Mouse (Mus musculus) heart, postnatal 0 days (tissue): ENCODE results near the gene Kcna7. TPM values are rescaled to one million over a fixed set of nuclear protein-coding genes. Genes with fewer than 3 reads are reported as not detected.

Experiments
- ATAC-seq: fragments of 200-750 bp; cut with Nextera tagmentation; 2 replicates; pipeline ENCODE4 v1.8.0; 2017; ENCODE audit warnings: low read depth, moderate number of reproducible peaks, moderate library complexity; ENCODE audit not compliant: insufficient read depth
- DNase-seq: peaks from one replicate; pipeline ENCODE4 v3.0.0-alpha.2; 2016; ENCODE audit warnings: low spot score
- H3K27ac ChIP-seq: fragments of 300-500 bp; sonication (generic); 2 replicates; pipeline ENCODE4 v1.5.1; 2014; ENCODE audit warnings: low read depth, mild to moderate bottlenecking
- H3K27me3 ChIP-seq: fragments of 300-500 bp; sonication (generic); 2 replicates; pipeline ENCODE4 v1.6.1; 2014; ENCODE audit warnings: low read length, mixed read lengths; ENCODE audit not compliant: control insufficient read depth, insufficient read depth
- H3K36me3 ChIP-seq: fragments of 300-500 bp; sonication (generic); replicated peaks from 2 replicates; pipeline ENCODE4 v1.6.1; 2014; ENCODE audit warnings: low read length, mixed read lengths; ENCODE audit not compliant: control insufficient read depth, insufficient read depth
- H3K4me1 ChIP-seq: fragments of 300-500 bp; sonication (generic); 2 replicates; pipeline ENCODE4 v1.6.1; 2014; ENCODE audit warnings: antibody characterized with exemption; ENCODE audit not compliant: control insufficient read depth, insufficient read depth
- H3K4me2 ChIP-seq: fragments of 300-500 bp; sonication (generic); 2 replicates; pipeline ENCODE4 v1.6.1; 2014; ENCODE audit warnings: low read depth, mild to moderate bottlenecking, low read length, moderate library complexity
- H3K4me3 ChIP-seq: fragments of 300-500 bp; sonication (generic); 2 replicates; pipeline ENCODE4 v1.5.1; 2014; ENCODE audit warnings: low read depth, low read length
- H3K9ac ChIP-seq: fragments of 300-500 bp; sonication (generic); replicated peaks from 2 replicates; pipeline ENCODE4 v1.6.1; 2014; ENCODE audit warnings: low read depth, low read length, mixed read lengths
- H3K9me3 ChIP-seq: fragments of 300-500 bp; sonication (generic); replicated peaks from 2 replicates; pipeline ENCODE4 v1.6.1; 2016; ENCODE audit warnings: low read length; ENCODE audit not compliant: control insufficient read depth
- CTCF ChIP-seq: IDR thresholded peaks from 2 replicates; pipeline ENCODE4 v1.5.1; 2016; ENCODE audit warnings: antibody characterized with exemption, control low read depth, low read depth
- EP300 ChIP-seq: IDR thresholded peaks from 2 replicates; pipeline ENCODE4 v1.6.1; 2016; ENCODE audit warnings: antibody characterized with exemption, low read depth
- WGBS: fragments of 180-500 bp; shearing (Covaris S2); extraction: QIAGEN DNeasy Blood & Tissue Kit; methylation state at CpG from one replicate; pipeline ENCODE4 v1.1.7; 2014; 5-methylcytosine and 5-hydroxymethylcytosine counted together
- microRNA-seq: library from miRNA; unstranded; fragments of <30 nt; microRNA quantifications from one replicate; pipeline ENCODE4, GENCODE M21; 2016
- polyA plus RNA-seq: library from polyadenylated mRNA; unstranded; fragments of >200 nt; fragmentation: Nextera tagmentation; extraction: Ambion mirVana; gene quantifications from 2 replicates; pipeline ENCODE4 v1.2.1, GENCODE M21; 2015
- total RNA-seq: library from RNA; depleted of rRNA; stranded (reverse); fragments of >200 nt; gene quantifications from 2 replicates; pipeline ENCODE4 v1.2.3, GENCODE M21; 2014; ENCODE audit warnings: low replicate concordance; rRNA removed

Kcna7 gene
- total and polyA plus RNA-seq, 2 experiments from 2014 or later: 0.42 to 1.4 TPM

DNA sequence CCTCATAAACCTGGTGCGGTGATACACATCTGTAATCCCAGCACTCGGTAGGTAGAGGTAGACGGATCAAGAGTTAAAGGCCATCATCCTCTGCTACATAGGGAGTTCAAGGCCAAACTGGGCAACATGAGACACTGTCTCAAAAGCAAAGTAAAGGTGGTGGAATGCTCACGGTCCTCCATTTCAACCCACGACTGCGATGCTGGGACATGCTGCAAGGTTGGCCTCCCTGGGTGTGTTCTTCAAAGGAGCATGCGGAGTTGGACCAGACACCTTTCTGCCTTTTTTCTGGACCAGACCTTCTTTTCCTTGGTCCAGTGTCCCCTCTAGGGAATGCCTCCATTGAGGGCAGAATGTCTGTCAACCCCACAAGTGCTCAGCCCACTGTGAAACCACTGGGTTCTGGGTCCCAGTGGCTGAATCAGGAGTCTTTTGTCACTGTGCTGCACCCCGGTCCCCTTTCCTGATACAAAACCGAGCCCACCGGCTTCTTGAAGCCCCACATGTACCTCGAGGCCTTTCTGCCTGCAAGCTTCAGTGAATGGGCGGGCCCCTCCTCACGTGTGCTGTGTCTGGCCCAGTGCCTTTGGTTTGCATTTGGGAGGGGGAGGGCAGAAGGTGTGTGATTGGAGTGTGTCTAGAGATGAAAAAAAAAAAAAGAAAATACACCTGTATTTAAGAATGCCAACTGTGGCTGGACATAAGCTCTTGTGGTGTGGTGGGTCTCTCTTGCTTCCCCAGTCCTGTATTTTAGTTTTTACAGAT, 50.7 kb downstream of the Kcna7 start:
- ATAC-seq (no peak), DNase-seq (no peak)
- Histone ChIP-seq H3K4me2 (no peak overlapping the region), H3K4me1 (peaks cover 21% of the 10 kb centered on the region), H3K4me3 (no peak overlapping the region), H3K36me3 (peaks cover 62% of the 10 kb centered on the region), H3K9ac (no peak overlapping the region), H3K27ac (no peak overlapping the region), H3K9me3 (no peaks in the 10 kb centered on the region), H3K27me3 (no peaks in the 10 kb centered on the region)
- TF ChIP-seq EP300 (no peak), CTCF (no peak)
- 68% methylated on average over 13 of the region's 13 CpGs for WGBS

DNA sequence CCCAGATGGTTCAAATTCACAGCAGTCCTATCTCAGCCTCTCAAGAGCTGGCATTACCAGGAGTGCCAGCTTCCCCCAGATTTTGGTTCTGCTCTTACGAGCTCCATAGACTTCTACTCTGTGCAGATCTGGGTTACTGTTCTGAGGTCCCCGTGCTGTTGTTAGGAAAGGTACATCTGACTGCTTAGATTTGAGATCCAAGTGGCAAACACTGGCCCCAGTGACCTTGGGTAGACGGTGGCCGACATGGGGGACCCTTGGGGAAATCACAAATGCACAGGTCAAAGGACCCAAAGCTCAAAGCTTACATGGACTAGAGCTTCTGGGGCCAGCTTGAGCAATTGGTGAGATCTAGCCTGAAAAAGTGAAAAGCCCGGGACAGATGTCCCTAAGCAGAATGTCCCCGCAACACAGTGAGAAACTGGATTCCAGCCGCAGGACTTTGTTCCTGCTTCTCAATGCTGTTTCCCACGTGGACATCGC, 51.3 kb downstream of the Kcna7 start:
- H3K36me3 ChIP-seq: peaks cover 59% of the 10 kb centered on the region
- no peak overlapping the region for H3K4me3 ChIP-seq
- TF ChIP-seq CTCF (no peak), EP300 (no peak)
- DNase-seq (no peak), ATAC-seq (no peak)
- no peaks in the 10 kb centered on the region for H3K27me3 ChIP-seq
- 0 out of 2 replicates have a peak overlapping the region, but pooled peaks have one; percentile 81 for H3K4me2 ChIP-seq
- H3K9me3 ChIP-seq: no peaks in the 10 kb centered on the region
- no peak overlapping the region for H3K9ac ChIP-seq
- peaks cover 21% of the 10 kb centered on the region for H3K4me1 ChIP-seq
- WGBS: 25% methylated on average over 9 of the region's 9 CpGs
- H3K27ac ChIP-seq: peak overlapping the region; percentile 22; the same call in 1 of the 2 replicates

- Histone ChIP-seq H3K4me2 (peak overlapping the region; percentile 81), H3K27me3 (no peaks in the 10 kb centered on the region), H3K9ac (peak overlapping the region; percentile 88; the same call in 1 of the 2 replicates), H3K9me3 (no peaks in the 10 kb centered on the region), H3K4me1 (peaks cover 21% of the 10 kb centered on the region), H3K4me3 (peak overlapping the region; percentile 74), H3K27ac (peak overlapping the region; percentile 22; the same call in 1 of the 2 replicates), H3K36me3 (peaks cover 55% of the 10 kb centered on the region)
- DNase-seq: no peak
- TF ChIP-seq CTCF (no peak), EP300 (peak; percentile 53; the same call in 1 of the 2 replicates)
- no peak for ATAC-seq
- WGBS: 46% methylated on average over 9 of the region's 10 CpGs
These were observed 52.0 kb downstream of the Kcna7 start for GRCm38 (mm10) chr7:45457204-45458060.

GRCm38 (mm10) chr7:45458748-45459563, 53.5 kb downstream of the Kcna7 start:
- H3K36me3 ChIP-seq: peaks cover 50% of the 10 kb centered on the region

More at GRCm38 (mm10) chr7:45458748-45459563, 53.5 kb downstream of the Kcna7 start:
- peak overlapping the region; percentile 81 for H3K4me2 ChIP-seq
- peak; percentile 62 for DNase-seq
- H3K27me3 ChIP-seq: no peaks in the 10 kb centered on the region
- WGBS: under 1% methylated on average over 40 of the region's 43 CpGs
- peaks cover 21% of the 10 kb centered on the region for H3K4me1 ChIP-seq
- no peaks in the 10 kb centered on the region for H3K9me3 ChIP-seq
- ATAC-seq: peak; percentile 66
- peak overlapping the region; percentile 88 for H3K9ac ChIP-seq
- H3K27ac ChIP-seq: peak overlapping the region; percentile 88
- no peak for TF ChIP-seq CTCF
- no peak for TF ChIP-seq EP300
- peak overlapping the region; percentile 74 for H3K4me3 ChIP-seq

Small RNA genes within 50 kb of the gene (microRNA-seq; reads per million reads assigned to microRNA genes)
- gene Gm22133: not detected

Other genes with a start within 250 kb of the Kcna7 start
Only the 30 nearest of the 33 such genes appear.
- not detected in 2 replicates for gene Pth2, start 224.7 kb upstream of the Kcna7 start, total RNA-seq
- not detected in 2 replicates for gene Pth2, start 224.7 kb upstream of the Kcna7 start, polyA plus RNA-seq
- not detected in 2 replicates for gene Ccdc155, start 200.8 kb upstream of the Kcna7 start, total RNA-seq
- 0.14 and 0.25 TPM in 2 replicates for gene Ccdc155, start 200.8 kb upstream of the Kcna7 start, polyA plus RNA-seq
- gene Dkkl1, start 193.5 kb upstream of the Kcna7 start, total RNA-seq: not detected in 2 replicates
- gene Dkkl1, start 193.5 kb upstream of the Kcna7 start, polyA plus RNA-seq: 0.27 TPM in 1 of 2 replicates, not detected in the other
- 50.6 and 72.2 TPM in 2 replicates for gene Tead2, start 189.9 kb upstream of the Kcna7 start, total RNA-seq
- gene Tead2, start 189.9 kb upstream of the Kcna7 start, polyA plus RNA-seq: 41.1 and 42.8 TPM in 2 replicates
- 0.97 TPM in 1 of 2 replicates, not detected in the other for gene Cd37, start 166.5 kb upstream of the Kcna7 start, total RNA-seq
- 1.9 and 2.3 TPM in 2 replicates for gene Cd37, start 166.5 kb upstream of the Kcna7 start, polyA plus RNA-seq
- not detected in 2 replicates for gene Slc6a16, start 164.6 kb upstream of the Kcna7 start, total RNA-seq
- 0.10 TPM in 1 of 2 replicates, not detected in the other for gene Slc6a16, start 164.6 kb upstream of the Kcna7 start, polyA plus RNA-seq
- not detected in 2 replicates for gene Slc6a21, start 128.1 kb upstream of the Kcna7 start, total RNA-seq
- not detected in 2 replicates for gene Slc6a21, start 128.1 kb upstream of the Kcna7 start, polyA plus RNA-seq
- 15.8 and 44.0 TPM in 2 replicates for gene Trpm4, start 71.9 kb upstream of the Kcna7 start, total RNA-seq
- 14.2 and 15.2 TPM in 2 replicates for gene Trpm4, start 71.9 kb upstream of the Kcna7 start, polyA plus RNA-seq
- gene Hrc, start 70.4 kb upstream of the Kcna7 start, total RNA-seq: 38.8 and 39.7 TPM in 2 replicates
- 43.8 and 45.9 TPM in 2 replicates for gene Hrc, start 70.4 kb upstream of the Kcna7 start, polyA plus RNA-seq
- 0.15 and 1.8 TPM in 2 replicates for gene Ppfia3, start 38.6 kb upstream of the Kcna7 start, total RNA-seq
- gene Ppfia3, start 38.6 kb upstream of the Kcna7 start, polyA plus RNA-seq: 0.58 and 0.68 TPM in 2 replicates
- 0.46 TPM in 1 of 2 replicates, not detected in the other for gene Lin7b, start 35.1 kb upstream of the Kcna7 start, total RNA-seq
- gene Lin7b, start 35.1 kb upstream of the Kcna7 start, polyA plus RNA-seq: 2.2 and 2.3 TPM in 2 replicates
- gene Snrnp70, start 9.9 kb upstream of the Kcna7 start, total RNA-seq: 141 and 162 TPM in 2 replicates
- gene Snrnp70, start 9.9 kb upstream of the Kcna7 start, polyA plus RNA-seq: 79.7 and 80.3 TPM in 2 replicates
- gene Ntf5, start 8.0 kb downstream of the Kcna7 start, total RNA-seq: 2.2 TPM in 1 of 2 replicates, not detected in the other
- gene Ntf5, start 8.0 kb downstream of the Kcna7 start, polyA plus RNA-seq: 0.15 and 0.21 TPM in 2 replicates
- 0.27 TPM in 1 of 2 replicates, not detected in the other for gene Lhb, start 15.2 kb downstream of the Kcna7 start, total RNA-seq
- not detected in 2 replicates for gene Lhb, start 15.2 kb downstream of the Kcna7 start, polyA plus RNA-seq
- gene Gys1, start 29.2 kb downstream of the Kcna7 start, total RNA-seq: 109 and 123 TPM in 2 replicates
- gene Gys1, start 29.2 kb downstream of the Kcna7 start, polyA plus RNA-seq: 68.3 and 70.4 TPM in 2 replicates
- 76.9 and 106 TPM in 2 replicates for gene Ruvbl2, start 32.4 kb downstream of the Kcna7 start, total RNA-seq
- 31.0 and 34.2 TPM in 2 replicates for gene Ruvbl2, start 32.4 kb downstream of the Kcna7 start, polyA plus RNA-seq
- gene Ftl1, start 54.2 kb downstream of the Kcna7 start, total RNA-seq: 1,107 and 1,211 TPM in 2 replicates
- 2,163 and 2,221 TPM in 2 replicates for gene Ftl1, start 54.2 kb downstream of the Kcna7 start, polyA plus RNA-seq
- 48.1 and 88.1 TPM in 2 replicates for gene Bax, start 61.2 kb downstream of the Kcna7 start, total RNA-seq
- 99.2 and 101 TPM in 2 replicates for gene Bax, start 61.2 kb downstream of the Kcna7 start, polyA plus RNA-seq
- gene Tulp2, start 76.2 kb downstream of the Kcna7 start, total RNA-seq: not detected in 2 replicates
- 0.15 and 0.20 TPM in 2 replicates for gene Tulp2, start 76.2 kb downstream of the Kcna7 start, polyA plus RNA-seq
- 14.2 TPM in 1 of 2 replicates, not detected in the other for gene Gm45808, start 81.2 kb downstream of the Kcna7 start, total RNA-seq
- 0.18 TPM in 1 of 2 replicates, not detected in the other for gene Gm45808, start 81.2 kb downstream of the Kcna7 start, polyA plus RNA-seq
- 3.4 and 5.6 TPM in 2 replicates for gene Dhdh, start 83.2 kb downstream of the Kcna7 start, total RNA-seq
- 5.1 and 5.3 TPM in 2 replicates for gene Dhdh, start 83.2 kb downstream of the Kcna7 start, polyA plus RNA-seq
- gene Nucb1, start 104.8 kb downstream of the Kcna7 start, total RNA-seq: 78.4 and 107 TPM in 2 replicates
- 108 and 110 TPM in 2 replicates for gene Nucb1, start 104.8 kb downstream of the Kcna7 start, polyA plus RNA-seq
- 10.6 and 28.8 TPM in 2 replicates for gene Ppp1r15a, start 120.6 kb downstream of the Kcna7 start, total RNA-seq
- gene Ppp1r15a, start 120.6 kb downstream of the Kcna7 start, polyA plus RNA-seq: 19.2 and 22.8 TPM in 2 replicates
- 1.3 and 3.4 TPM in 2 replicates for gene Plekha4, start 120.7 kb downstream of the Kcna7 start, total RNA-seq
- gene Plekha4, start 120.7 kb downstream of the Kcna7 start, polyA plus RNA-seq: 0.78 and 1.2 TPM in 2 replicates
- gene Hsd17b14, start 149.2 kb downstream of the Kcna7 start, total RNA-seq: not detected in 2 replicates
- 0.11 and 0.34 TPM in 2 replicates for gene Hsd17b14, start 149.2 kb downstream of the Kcna7 start, polyA plus RNA-seq
- gene Bcat2, start 164.5 kb downstream of the Kcna7 start, total RNA-seq: 70.6 and 97.2 TPM in 2 replicates
- gene Bcat2, start 164.5 kb downstream of the Kcna7 start, polyA plus RNA-seq: 73.7 and 74.8 TPM in 2 replicates
- not detected in 2 replicates for gene Fgf21, start 209.8 kb downstream of the Kcna7 start, total RNA-seq
- gene Fgf21, start 209.8 kb downstream of the Kcna7 start, polyA plus RNA-seq: 0.12 TPM in 1 of 2 replicates, not detected in the other
- not detected in 2 replicates for gene Fut1, start 211.6 kb downstream of the Kcna7 start, total RNA-seq
- gene Fut1, start 211.6 kb downstream of the Kcna7 start, polyA plus RNA-seq: not detected in 2 replicates
- gene Izumo1, start 216.2 kb downstream of the Kcna7 start, total RNA-seq: 0.53 TPM in 1 of 2 replicates, not detected in the other
- gene Izumo1, start 216.2 kb downstream of the Kcna7 start, polyA plus RNA-seq: 0.11 and 0.23 TPM in 2 replicates
- gene Rasip1, start 221.8 kb downstream of the Kcna7 start, total RNA-seq: 68.8 and 77.6 TPM in 2 replicates
- gene Rasip1, start 221.8 kb downstream of the Kcna7 start, polyA plus RNA-seq: 13.7 and 14.3 TPM in 2 replicates